Mouse (Mus musculus): ENCODE data around the gene Urb2. TPM values are rescaled to one million over a fixed set of nuclear protein-coding genes. Genes with fewer than 3 reads are reported as not detected.

The Urb2 gene
- polyA plus RNA-seq, 1 experiment from 2014 or later, result 3.8 TPM

DNA sequence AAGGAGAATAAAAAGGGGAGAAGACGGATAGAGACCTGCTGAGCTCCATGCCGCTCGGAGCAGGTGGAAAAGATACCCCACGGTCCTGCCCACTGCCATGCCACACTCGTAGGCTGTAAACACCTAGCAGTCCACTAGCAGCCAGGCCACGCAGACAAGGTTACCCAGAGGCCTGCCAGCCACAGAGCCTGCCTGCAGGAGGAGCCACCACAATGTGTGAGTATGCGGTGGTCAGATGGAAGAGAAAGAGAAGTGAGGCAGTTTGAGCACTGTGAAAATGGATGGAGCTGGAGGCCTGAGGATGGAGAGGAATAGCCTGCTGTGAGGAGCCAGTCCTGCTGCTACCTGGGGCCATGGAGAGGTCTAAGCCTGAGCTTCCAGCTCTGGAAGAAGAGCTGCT, 62.3 kb downstream of the Urb2 start:
- Histone ChIP-seq H3K9ac (no peak overlapping the region), H3K4me1 (replicated peaks) (no peaks in the 10 kb centered on the region), H3K4me2 (replicated peaks) (no peak overlapping the region), H3K36me3 (no peaks in the 10 kb centered on the region), H3K9me3 (no peaks in the 10 kb centered on the region), H3K4me3 (replicated peaks) (no peak overlapping the region), H3K27me3 (replicated peaks) (no peaks in the 10 kb centered on the region), H3K27ac (no peak overlapping the region)
- 86% methylated on average over 7 of the region's 7 CpGs for WGBS
- ATAC-seq, result no peak

DNA sequence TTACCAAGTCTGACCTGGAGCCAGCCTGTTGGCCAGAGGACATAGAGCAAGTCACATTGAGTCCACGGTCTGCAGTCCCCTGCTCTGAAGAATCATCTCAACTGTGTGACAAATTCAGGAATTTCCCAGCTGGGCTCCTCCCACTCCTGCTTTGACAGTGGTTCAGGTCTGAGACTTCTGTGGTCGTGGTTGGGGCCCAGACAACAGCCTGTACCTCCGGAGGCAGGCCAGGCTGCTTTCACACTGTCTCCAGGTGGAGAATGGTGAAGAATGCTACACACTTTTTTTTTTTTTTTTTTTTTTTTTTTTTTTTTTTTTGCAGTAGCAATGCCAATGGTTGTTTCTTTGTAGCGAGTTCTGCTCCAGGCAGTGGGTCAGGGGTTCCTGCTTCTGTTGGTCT, 64.4 kb downstream of the Urb2 start:
- Histone ChIP-seq H3K27me3 (replicated peaks) (no peaks in the 10 kb centered on the region), H3K36me3 (no peaks in the 10 kb centered on the region), H3K4me3 (replicated peaks) (no peak overlapping the region), H3K4me1 (replicated peaks) (no peaks in the 10 kb centered on the region), H3K4me2 (replicated peaks) (no peak overlapping the region), H3K9me3 (no peaks in the 10 kb centered on the region), H3K9ac (no peak overlapping the region), H3K27ac (no peak overlapping the region)
- WGBS, result 61% methylated on average over 4 of the region's 4 CpGs
- ATAC-seq, result no peak

DNA sequence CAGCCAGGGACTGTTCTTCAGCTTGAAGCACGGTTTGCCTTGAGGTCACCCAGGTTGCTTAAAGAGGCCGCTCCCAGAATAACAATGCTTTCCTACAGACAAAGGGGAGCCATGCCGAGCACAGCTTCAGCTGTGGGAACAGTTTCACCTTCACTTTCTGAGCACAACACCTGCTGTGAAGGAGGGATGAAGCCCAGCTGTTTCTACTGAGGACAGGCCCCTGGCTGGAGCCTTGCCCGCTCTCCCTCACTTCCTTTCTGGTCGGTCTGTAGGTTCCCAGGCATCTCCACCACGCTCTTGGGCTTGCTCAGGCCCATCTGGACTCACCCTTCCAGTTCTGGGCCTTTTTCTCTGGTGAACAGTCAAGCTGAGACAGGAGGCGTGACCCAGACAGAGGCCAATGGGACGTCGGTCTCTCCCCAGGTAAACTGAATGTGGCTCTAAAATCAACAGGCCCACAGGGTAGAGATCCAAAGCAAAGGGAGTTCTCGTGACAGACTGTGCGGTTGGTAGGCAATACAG, 66.8 kb downstream of the Urb2 start:
- Histone ChIP-seq H3K9ac (no peak overlapping the region), H3K4me3 (replicated peaks) (no peak overlapping the region), H3K27me3 (replicated peaks) (no peaks in the 10 kb centered on the region), H3K9me3 (no peaks in the 10 kb centered on the region), H3K27ac (no peak overlapping the region), H3K36me3 (no peaks in the 10 kb centered on the region), H3K4me2 (replicated peaks) (no peak overlapping the region), H3K4me1 (replicated peaks) (no peaks in the 10 kb centered on the region)
- ATAC-seq, result no peak
- 56% methylated on average over 11 of the region's 11 CpGs for WGBS

DNA sequence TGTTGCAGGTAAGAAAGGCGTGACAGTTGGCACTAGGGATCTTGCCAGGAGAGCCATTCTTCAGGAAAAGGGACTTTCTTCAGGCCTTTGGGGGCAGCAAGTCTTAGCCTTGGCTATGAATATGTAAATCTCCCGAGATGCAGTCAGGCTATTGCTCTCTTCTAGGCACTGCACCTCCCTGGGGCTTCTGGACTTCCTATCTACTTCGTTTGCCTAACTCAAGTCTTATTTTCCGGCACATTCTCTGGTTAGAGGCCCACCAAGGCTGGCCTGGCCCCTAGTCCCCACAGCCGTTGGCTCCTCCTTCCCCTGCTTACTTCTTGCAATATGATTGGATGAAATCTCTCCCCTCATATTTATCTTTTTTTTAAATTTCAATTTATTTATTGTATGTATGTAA, 67.7 kb downstream of the Urb2 start:
- no peak for ATAC-seq
- H3K27me3 ChIP-seq (replicated peaks), result no peaks in the 10 kb centered on the region
- no peaks in the 10 kb centered on the region for H3K4me1 ChIP-seq (replicated peaks)
- H3K27ac ChIP-seq, result no peak overlapping the region
- no peak overlapping the region for H3K9ac ChIP-seq
- no peak overlapping the region for H3K4me2 ChIP-seq (replicated peaks)
- H3K9me3 ChIP-seq, result no peaks in the 10 kb centered on the region
- H3K36me3 ChIP-seq, result no peaks in the 10 kb centered on the region
- no peak overlapping the region for H3K4me3 ChIP-seq (replicated peaks)
- WGBS, result 82% methylated on average over 5 of the region's 5 CpGs

DNA sequence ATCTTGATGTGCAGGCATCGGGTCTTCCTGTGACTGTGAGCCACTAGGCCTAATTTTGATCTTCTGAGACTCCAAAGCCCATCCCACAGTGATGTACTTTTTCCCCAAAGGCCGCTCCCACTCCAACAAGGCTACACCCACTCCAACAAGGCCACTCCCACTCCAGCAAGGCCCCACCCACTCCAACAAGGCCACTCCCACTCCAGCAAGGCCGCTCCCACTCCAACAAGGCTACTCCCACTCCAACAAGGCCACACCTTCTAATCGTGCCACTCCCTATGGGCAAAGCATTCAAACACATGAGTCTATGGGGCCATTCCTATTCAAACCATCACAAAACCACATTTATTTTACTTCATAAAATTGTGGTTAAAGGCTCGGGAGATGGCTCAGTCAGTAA, 69.2 kb downstream of the Urb2 start:
- Histone ChIP-seq H3K4me1 (replicated peaks) (no peaks in the 10 kb centered on the region), H3K4me3 (replicated peaks) (no peak overlapping the region), H3K27me3 (replicated peaks) (no peaks in the 10 kb centered on the region), H3K9ac (no peak overlapping the region), H3K4me2 (replicated peaks) (no peak overlapping the region), H3K27ac (no peak overlapping the region), H3K36me3 (no peaks in the 10 kb centered on the region), H3K9me3 (no peaks in the 10 kb centered on the region)
- 95% methylated on average over 5 of the region's 5 CpGs for WGBS
- no peak for ATAC-seq

MicroRNA genes within 50 kb of the gene (microRNA counts, 519-probe panel; counts per million panel counts)
- 2,283 counts per million, percentile 58 among the panel's probes with 10 or more counts for microRNA mmu-miR-1967

Other genes with a start within 250 kb of the Urb2 start
- 53.1 and 54.8 TPM in 2 replicates for gene Rab4a, start 215.5 kb upstream of the Urb2 start, polyA plus RNA-seq (2015; fragmentation: Nextera tagmentation; extraction: Ambion mirVana)
- 3.4 and 3.6 TPM in 2 replicates for gene Ccsap, start 161.3 kb upstream of the Urb2 start, polyA plus RNA-seq (2015; fragmentation: Nextera tagmentation; extraction: Ambion mirVana)
- 6.3 and 22.2 TPM in 2 replicates for gene Acta1, start 126.8 kb upstream of the Urb2 start, polyA plus RNA-seq (2015; fragmentation: Nextera tagmentation; extraction: Ambion mirVana)
- gene Nup133, start 72.2 kb upstream of the Urb2 start, polyA plus RNA-seq (2015; fragmentation: Nextera tagmentation; extraction: Ambion mirVana), result 29.4 and 34.0 TPM in 2 replicates
- gene Abcb10, start 38.4 kb upstream of the Urb2 start, polyA plus RNA-seq (2015; fragmentation: Nextera tagmentation; extraction: Ambion mirVana), result 21.9 and 22.3 TPM in 2 replicates
- 40.0 and 40.6 TPM in 2 replicates for gene Taf5l, start 111 bp upstream of the Urb2 start, polyA plus RNA-seq (2015; fragmentation: Nextera tagmentation; extraction: Ambion mirVana)
- gene Galnt2, start 209.9 kb downstream of the Urb2 start, polyA plus RNA-seq (2015; fragmentation: Nextera tagmentation; extraction: Ambion mirVana), result 58.8 and 66.9 TPM in 2 replicates

Data from intestine, embryonic 15.5 days (tissue).